Mouse (Mus musculus): ENCODE results near the gene Haspin. TPM values are rescaled to one million over a fixed set of nuclear protein-coding genes. Genes with fewer than 3 reads are reported as not detected.

Gene Haspin
- polyA plus RNA-seq, 1 experiment from 2014 or later, result 7.3 TPM

- Histone ChIP-seq H3K36me3 (ENCODE audit: insufficient read depth, low read length) (no peaks in the 10 kb centered on the region), H3K27ac (no peak overlapping the region), H3K4me3 (replicated peaks; ENCODE audit: low read depth, low read length) (no peak overlapping the region), H3K4me2 (ENCODE audit: low read length) (no peak overlapping the region), H3K4me1 (replicated peaks; ENCODE audit: insufficient read depth, low read length) (no peaks in the 10 kb centered on the region), H3K9me3 (replicated peaks; ENCODE audit: low read length) (no peaks in the 10 kb centered on the region), H3K9ac (ENCODE audit: low read depth, low read length) (no peak overlapping the region), H3K27me3 (ENCODE audit: insufficient read depth, low read length) (no peaks in the 10 kb centered on the region)
- ATAC-seq (replicated peaks; ENCODE audit: low FRiP score, low read depth) (no peak), DNase-seq (ENCODE audit: low spot score) (no peak)
- WGBS, result 59% methylated on average over 5 of the region's 5 CpGs
- no peak for TF ChIP-seq CTCF (IDR thresholded peaks at IDR 0.05; ENCODE audit: low read depth)
These were observed 39.2 kb downstream of the Haspin start for GRCm38 (mm10) chr11:73098860-73099259.

GRCm38 (mm10) chr11:73094231-73094995 is 43.7 kb downstream of the Haspin start:
- 74% methylated on average over 11 of the region's 11 CpGs for WGBS
- Histone ChIP-seq H3K27me3 (ENCODE audit: insufficient read depth, low read length) (no peaks in the 10 kb centered on the region), H3K9me3 (replicated peaks; ENCODE audit: low read length) (no peaks in the 10 kb centered on the region), H3K4me1 (replicated peaks; ENCODE audit: insufficient read depth, low read length) (no peaks in the 10 kb centered on the region), H3K27ac (no peak overlapping the region), H3K36me3 (ENCODE audit: insufficient read depth, low read length) (no peaks in the 10 kb centered on the region), H3K9ac (ENCODE audit: low read depth, low read length) (no peak overlapping the region), H3K4me3 (replicated peaks; ENCODE audit: low read depth, low read length) (no peak overlapping the region), H3K4me2 (ENCODE audit: low read length) (no peak overlapping the region)
- DNase-seq (ENCODE audit: low spot score) (no peak), ATAC-seq (replicated peaks; ENCODE audit: low FRiP score, low read depth) (no peak)
- no peak for TF ChIP-seq CTCF (IDR thresholded peaks at IDR 0.05; ENCODE audit: low read depth)

GRCm38 (mm10) chr11:73092877-73093276 is 45.2 kb downstream of the Haspin start:
- no peak overlapping the region for H3K9ac ChIP-seq (ENCODE audit: low read depth, low read length)
- ATAC-seq (replicated peaks; ENCODE audit: low FRiP score, low read depth) (no peak), DNase-seq (ENCODE audit: low spot score) (no peak)
- H3K4me2 ChIP-seq (ENCODE audit: low read length), result no peak overlapping the region
- H3K27ac ChIP-seq, result no peak overlapping the region
- H3K4me1 ChIP-seq (replicated peaks; ENCODE audit: insufficient read depth, low read length), result no peaks in the 10 kb centered on the region
- no peaks in the 10 kb centered on the region for H3K27me3 ChIP-seq (ENCODE audit: insufficient read depth, low read length)
- no peaks in the 10 kb centered on the region for H3K9me3 ChIP-seq (replicated peaks; ENCODE audit: low read length)
- no peak overlapping the region for H3K4me3 ChIP-seq (replicated peaks; ENCODE audit: low read depth, low read length)
- H3K36me3 ChIP-seq (ENCODE audit: insufficient read depth, low read length), result no peaks in the 10 kb centered on the region
- TF ChIP-seq CTCF (IDR thresholded peaks at IDR 0.05; ENCODE audit: low read depth), result no peak
- 72% methylated on average over 7 of the region's 7 CpGs for WGBS

- ATAC-seq (replicated peaks; ENCODE audit: low FRiP score, low read depth) (no peak), DNase-seq (ENCODE audit: low spot score) (no peak)
- 73% methylated on average over 4 of the region's 4 CpGs for WGBS
- Histone ChIP-seq H3K27me3 (ENCODE audit: insufficient read depth, low read length) (no peaks in the 10 kb centered on the region), H3K36me3 (ENCODE audit: insufficient read depth, low read length) (no peaks in the 10 kb centered on the region), H3K4me3 (replicated peaks; ENCODE audit: low read depth, low read length) (no peak overlapping the region), H3K27ac (no peak overlapping the region), H3K9me3 (replicated peaks; ENCODE audit: low read length) (no peaks in the 10 kb centered on the region), H3K9ac (ENCODE audit: low read depth, low read length) (no peak overlapping the region), H3K4me2 (ENCODE audit: low read length) (no peak overlapping the region), H3K4me1 (replicated peaks; ENCODE audit: insufficient read depth, low read length) (no peaks in the 10 kb centered on the region)
- no peak for TF ChIP-seq CTCF (IDR thresholded peaks at IDR 0.05; ENCODE audit: low read depth)
These were observed 46.0 kb downstream of the Haspin start for GRCm38 (mm10) chr11:73092057-73092456.

- WGBS, result 85% methylated on average over 2 of the region's 2 CpGs
- no peaks in the 10 kb centered on the region for H3K36me3 ChIP-seq (ENCODE audit: insufficient read depth, low read length)
These were observed 47.3 kb downstream of the Haspin start for GRCm38 (mm10) chr11:73090826-73091225.

GRCm38 (mm10) chr11:73090283-73090682 is 47.8 kb downstream of the Haspin start, which contains the start of gene Itgae:
TSS of gene Itgae (plus strand) at chr11:73090583.
- DNase-seq (ENCODE audit: low spot score) (no peak), ATAC-seq (replicated peaks; ENCODE audit: low FRiP score, low read depth) (no peak)
- Histone ChIP-seq H3K4me1 (replicated peaks; ENCODE audit: insufficient read depth, low read length) (no peaks in the 10 kb centered on the region; the same call in 1 of the 2 replicates), H3K4me3 (replicated peaks; ENCODE audit: low read depth, low read length) (no peak within 1 kb of the TSS), H3K36me3 (ENCODE audit: insufficient read depth, low read length) (no peaks in the 10 kb centered on the region), H3K9ac (ENCODE audit: low read depth, low read length) (no peak within 1 kb of the TSS), H3K27ac (no peak within 1 kb of the TSS), H3K4me2 (ENCODE audit: low read length) (no peak within 1 kb of the TSS), H3K27me3 (ENCODE audit: insufficient read depth, low read length) (no peaks in the 10 kb centered on the region), H3K9me3 (replicated peaks; ENCODE audit: low read length) (no peaks in the 10 kb centered on the region)
- WGBS, result 81% methylated on average over 4 of the region's 4 CpGs
- no peak for TF ChIP-seq CTCF (IDR thresholded peaks at IDR 0.05; ENCODE audit: low read depth)

More at GRCm38 (mm10) chr11:73090826-73091225, 47.3 kb downstream of the Haspin start:
- Histone ChIP-seq H3K27ac (no peak overlapping the region), H3K4me1 (replicated peaks; ENCODE audit: insufficient read depth, low read length) (no peaks in the 10 kb centered on the region), H3K9me3 (replicated peaks; ENCODE audit: low read length) (no peaks in the 10 kb centered on the region), H3K27me3 (ENCODE audit: insufficient read depth, low read length) (no peaks in the 10 kb centered on the region), H3K4me3 (replicated peaks; ENCODE audit: low read depth, low read length) (no peak overlapping the region), H3K9ac (ENCODE audit: low read depth, low read length) (no peak overlapping the region), H3K4me2 (ENCODE audit: low read length) (no peak overlapping the region)
- ATAC-seq (replicated peaks; ENCODE audit: low FRiP score, low read depth) (no peak), DNase-seq (ENCODE audit: low spot score) (no peak)
- no peak for TF ChIP-seq CTCF (IDR thresholded peaks at IDR 0.05; ENCODE audit: low read depth)

Measured in kidney, postnatal 0 days (tissue).